ENCODE assay signal across 25 mouse cellular contexts in genomic region chr10:40316841-40317585, GRCm38 (mm10). TPM values are rescaled to one million over a fixed set of nuclear protein-coding genes. Genes with fewer than 3 reads are reported as not detected.
DNase-seq lines count a peak whose midpoint lies in the region; ATAC-seq and TF ChIP-seq lines count a peak whose summit lies in the region.
"Had no signal": no experiment of that assay in that cellular context is flagged by ENCODE, and none has a peak within 500 bp of the region (broad histone marks: within the 10 kb centered on the region; RNA-seq: fewer than 3 reads in every experiment).

No protein-coding gene starts in this region.

- H3K4me2 ChIP-seq in liver, embryonic 12.5 days: no peak overlapping the region
- H3K4me2 ChIP-seq: heart, embryonic 13.5 days; liver, embryonic 15.5 days; midbrain, embryonic 15.5 days; neural tube, embryonic 15.5 days had no signal

- no peak overlapping the region for H3K27ac ChIP-seq in liver, adult 2 months (replicated peaks; ENCODE audit: insufficient read depth, low read depth, low read length)
- H3K27ac ChIP-seq in liver, embryonic 12.5 days: no peak overlapping the region
- H3K27ac ChIP-seq: embryonic facial prominence, embryonic 10.5 days; forebrain, embryonic 10.5 days; heart, adult 2 months; heart, embryonic 13.5 days; left cerebral cortex, adult 2 months; liver, embryonic 15.5 days; midbrain, embryonic 15.5 days; neural tube, embryonic 15.5 days had no signal

- no peaks in the 10 kb centered on the region for H3K36me3 ChIP-seq in liver, adult 2 months (ENCODE audit: control insufficient read depth, insufficient read depth, low read length)
- H3K36me3 ChIP-seq in liver, embryonic 12.5 days: no peaks in the 10 kb centered on the region
- H3K36me3 ChIP-seq in splenic B cell, adult 2 months (ENCODE audit: control insufficient read depth, insufficient read depth, low read length, poor library complexity, severe bottlenecking): no peaks in the 10 kb centered on the region
- H3K36me3 ChIP-seq: embryonic facial prominence, embryonic 10.5 days; forebrain, embryonic 10.5 days; heart, embryonic 13.5 days; liver, embryonic 15.5 days; midbrain, embryonic 15.5 days; neural tube, embryonic 15.5 days had no signal

- no peaks in the 10 kb centered on the region for H3K9me3 ChIP-seq in liver, embryonic 12.5 days (replicated peaks)
- H3K9me3 ChIP-seq: heart, embryonic 13.5 days; liver, embryonic 15.5 days; midbrain, embryonic 15.5 days; neural tube, embryonic 15.5 days had no signal

- DNase-seq in liver, adult 2 months (ENCODE audit: extremely low read depth, low read depth, low spot score): peak; percentile 46
- peak; percentile 72 for DNase-seq in NIH3T3 (ENCODE audit: low read depth)
- DNase-seq in splenic B cell, adult 2 months (ENCODE audit: low read depth, low spot score): peak; percentile 44
- DNase-seq in B cell, adult 2 months: no peak
- no peak for DNase-seq in thymus, postnatal 36 days
- DNase-seq: adrenal gland, postnatal 10 days; cerebellum, adult 8-10 months; gastrocnemius, postnatal 10 days; heart, adult 2 months; heart, postnatal 14 days; kidney, postnatal 10 days; right cerebral cortex, adult 18-20 months; thymus, postnatal 14 days had no signal

- no peaks in the 10 kb centered on the region for H3K27me3 ChIP-seq in liver, adult 2 months (ENCODE audit: control insufficient read depth, insufficient read depth, low read length)
- no peaks in the 10 kb centered on the region for H3K27me3 ChIP-seq in liver, embryonic 12.5 days (replicated peaks)
- no peaks in the 10 kb centered on the region for H3K27me3 ChIP-seq in splenic B cell, adult 2 months (ENCODE audit: control insufficient read depth, insufficient read depth, low read length, poor library complexity, severe bottlenecking)
- H3K27me3 ChIP-seq: heart, embryonic 13.5 days; liver, embryonic 15.5 days; megakaryocyte, embryonic 14.5 days; midbrain, embryonic 15.5 days; neural tube, embryonic 15.5 days had no signal

- peaks cover 2% of the 10 kb centered on the region; the same call in 1 of the 2 replicates for H3K4me1 ChIP-seq in liver, adult 2 months (ENCODE audit: control insufficient read depth, insufficient read depth, low read length)
- H3K4me1 ChIP-seq in liver, embryonic 12.5 days: no peaks in the 10 kb centered on the region
- H3K4me1 ChIP-seq: forebrain, embryonic 10.5 days; midbrain, embryonic 15.5 days; neural tube, embryonic 15.5 days had no signal

- no peak for ATAC-seq in liver, embryonic 12.5 days
- ATAC-seq in granulocyte monocyte progenitor cell, adult 5-6 weeks (replicated peaks; ENCODE audit: poor library complexity, severe bottlenecking): peak; percentile 85
- ATAC-seq: forebrain, embryonic 16.5 days; intestine, postnatal 0 days; midbrain, embryonic 15.5 days had no signal

- TF ChIP-seq POLR2A in liver, adult 2 months (IDR thresholded peaks at IDR 0.05; ENCODE audit: extremely low read depth, insufficient read depth, low read length): no peak

- TF ChIP-seq CTCF in liver, adult 2 months (IDR thresholded peaks at IDR 0.05; ENCODE audit: low read depth, low read length): no peak

- H3K79me2 ChIP-seq in liver, adult 2 months (ENCODE audit: control insufficient read depth, insufficient read depth, low read length): no peaks in the 10 kb centered on the region

- 54% methylated on average over 7 of the region's 7 CpGs for WGBS in liver, adult 2 months
- 60% methylated on average over 7 of the region's 7 CpGs for WGBS in liver, embryonic 12.5 days (ENCODE audit: insufficient replicate concordance)

- H3K9ac ChIP-seq in liver, adult 2 months (ENCODE audit: low read depth, low read length): no peak overlapping the region
- H3K9ac ChIP-seq in liver, embryonic 12.5 days: no peak overlapping the region
- H3K9ac ChIP-seq: heart, embryonic 13.5 days; liver, embryonic 15.5 days; midbrain, embryonic 15.5 days; neural tube, embryonic 15.5 days had no signal

- H3K4me3 ChIP-seq in liver, adult 2 months (ENCODE audit: insufficient read depth, low read depth, low read length): no peak overlapping the region
- no peak overlapping the region for H3K4me3 ChIP-seq in liver, embryonic 12.5 days
- H3K4me3 ChIP-seq: embryonic facial prominence, embryonic 10.5 days; forebrain, embryonic 10.5 days; heart, adult 2 months; heart, embryonic 13.5 days; left cerebral cortex, adult 2 months; liver, embryonic 15.5 days; megakaryocyte, embryonic 14.5 days; midbrain, embryonic 15.5 days; neural tube, embryonic 15.5 days had no signal

RNA-seq across cellular contexts. Expression of gene Amd1, which starts 15.0 kb away (rescaled TPM):
- total RNA-seq in liver, adult 2 months (2014; rRNA removed): 24.4 and 27.1 TPM in 2 replicates
- 6.2 and 6.9 TPM in 2 replicates for polyA plus RNA-seq in liver, adult 2 months (2012; rRNA removed)
- polyA plus RNA-seq in liver, embryonic 12.5 days (2016; fragmentation: Nextera tagmentation; extraction: Ambion mirVana): 82.8 and 90.3 TPM in 2 replicates
- total RNA-seq in granulocyte monocyte progenitor cell, adult 5-6 weeks (2014; fragmentation: Nextera tagmentation): 143 and 148 TPM in 2 replicates
- 169 and 203 TPM in 2 replicates for total RNA-seq in granulocyte monocyte progenitor cell, adult 5-6 weeks (2017)

RNA-seq across cellular contexts. Expression of gene Cdk19, which starts 22.4 kb away (rescaled TPM):
- total RNA-seq in liver, adult 2 months (2014; rRNA removed): 3.6 and 4.3 TPM in 2 replicates
- 1.2 and 1.4 TPM in 2 replicates for polyA plus RNA-seq in liver, adult 2 months (2012; rRNA removed)
- 4.4 and 4.8 TPM in 2 replicates for polyA plus RNA-seq in liver, embryonic 12.5 days (2016; fragmentation: Nextera tagmentation; extraction: Ambion mirVana)
- total RNA-seq in granulocyte monocyte progenitor cell, adult 5-6 weeks (2014; fragmentation: Nextera tagmentation): 32.8 and 36.0 TPM in 2 replicates
- total RNA-seq in granulocyte monocyte progenitor cell, adult 5-6 weeks (2017): 47.3 and 51.7 TPM in 2 replicates

RNA-seq across cellular contexts. Expression of gene Gtf3c6, which starts 59.1 kb away (rescaled TPM):
- 6.5 and 7.7 TPM in 2 replicates for total RNA-seq in liver, adult 2 months (2014; rRNA removed)
- 3.0 and 3.1 TPM in 2 replicates for polyA plus RNA-seq in liver, adult 2 months (2012; rRNA removed)
- 58.3 and 62.7 TPM in 2 replicates for polyA plus RNA-seq in liver, embryonic 12.5 days (2016; fragmentation: Nextera tagmentation; extraction: Ambion mirVana)
- 79.4 and 107 TPM in 2 replicates for total RNA-seq in granulocyte monocyte progenitor cell, adult 5-6 weeks (2014; fragmentation: Nextera tagmentation)
- total RNA-seq in granulocyte monocyte progenitor cell, adult 5-6 weeks (2017): 199 and 236 TPM in 2 replicates

Comparison
In these comparisons a context has a peak if more than half of its experiments do, and no peak if none do; other contexts are left out.
1. DNase-seq: peak in liver, adult 2 months (single experiment), NIH3T3 (single experiment) and splenic B cell, adult 2 months (single experiment); none in B cell, adult 2 months (0 of 2) and thymus, postnatal 36 days (0 of 2).